Mouse (Mus musculus) cerebellum, postnatal 14 days (tissue): ENCODE measurements around the gene Rad51ap2.

Experiments used
- DNase-seq, 2 experiments: peaks; one replicate each; pipeline ENCODE4 v3.0.0; 2021; ENCODE audit warnings: mixed read lengths in 2 of 2

The Rad51ap2 gene

DNA sequence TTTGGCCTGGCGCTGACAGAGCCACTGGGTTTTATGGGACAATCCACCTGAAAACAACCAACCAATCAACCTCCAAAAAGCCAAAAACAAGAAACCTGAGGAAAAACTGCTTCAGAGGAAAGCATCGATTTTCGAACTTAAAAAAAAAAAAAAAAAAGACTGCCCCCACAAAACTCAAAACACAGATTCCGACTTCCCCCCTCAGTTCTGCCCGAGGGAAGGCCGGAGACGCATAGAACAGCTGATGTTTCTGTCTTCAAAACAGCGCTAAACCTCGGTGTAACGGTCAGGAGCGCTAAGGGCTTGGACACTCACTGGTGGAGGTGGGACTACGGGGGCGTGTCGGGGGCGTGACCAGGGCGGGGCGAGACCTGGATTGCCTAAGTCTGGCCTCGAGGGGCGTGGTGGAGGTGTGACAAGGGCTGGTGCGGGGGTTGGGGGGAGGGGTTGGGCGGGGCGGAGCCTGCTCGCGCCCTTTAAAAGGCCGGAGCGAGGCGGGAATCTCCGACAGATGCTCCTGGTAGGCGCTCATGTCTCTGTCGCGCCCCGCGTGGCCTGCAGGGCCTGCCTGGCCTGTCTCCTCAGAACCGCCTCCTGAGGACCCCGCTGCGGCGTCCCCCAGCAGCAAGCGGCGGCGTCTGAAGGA lies at the start of gene Rad51ap2:
TSS of gene Rad51ap2 (plus strand) at position 531 of the 646 bp plus-strand sequence.
- DNase-seq = peak; percentile 95 to 96

DNA sequence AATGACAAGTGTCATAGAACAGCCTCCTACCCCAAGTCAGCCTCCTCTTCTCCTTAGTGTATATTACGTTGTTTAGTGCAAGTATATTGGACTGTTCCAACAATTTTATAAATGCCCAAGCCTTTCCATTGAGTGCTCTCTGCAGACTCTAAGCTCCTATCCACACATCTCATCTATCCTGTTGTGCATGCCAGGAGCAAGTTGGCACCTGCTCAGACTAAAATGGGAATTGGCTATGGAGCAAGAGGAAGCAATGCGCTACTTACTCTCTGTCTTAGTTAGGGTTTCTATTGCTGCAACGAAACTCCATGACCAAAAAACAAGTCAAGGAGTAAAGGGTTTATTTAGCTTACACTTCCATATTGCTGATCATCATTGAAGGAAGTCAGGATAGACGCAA lies 48.2 kb upstream of the Rad51ap2 start:
- DNase-seq = peak; percentile 38 to 74

DNA sequence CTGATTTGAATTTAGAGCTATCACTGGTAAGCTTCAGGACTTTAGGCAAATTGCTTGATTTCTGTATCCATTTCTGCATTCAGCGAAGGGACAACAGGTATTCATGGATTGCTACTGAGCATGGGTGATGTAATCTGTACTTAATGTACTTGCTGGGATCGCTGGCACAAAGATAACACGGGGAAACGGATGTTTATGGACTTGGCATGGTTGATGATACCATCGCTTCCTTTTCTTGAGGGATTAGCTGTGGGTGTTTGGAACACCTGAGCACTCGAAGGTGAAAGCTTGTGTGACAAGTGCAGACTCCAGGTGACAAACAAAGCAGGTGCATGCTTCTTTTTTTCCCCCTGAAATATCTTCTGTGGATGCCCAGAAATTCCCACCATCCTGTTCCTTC lies 37.8 kb upstream of the Rad51ap2 start:
- no peak for DNase-seq

DNA sequence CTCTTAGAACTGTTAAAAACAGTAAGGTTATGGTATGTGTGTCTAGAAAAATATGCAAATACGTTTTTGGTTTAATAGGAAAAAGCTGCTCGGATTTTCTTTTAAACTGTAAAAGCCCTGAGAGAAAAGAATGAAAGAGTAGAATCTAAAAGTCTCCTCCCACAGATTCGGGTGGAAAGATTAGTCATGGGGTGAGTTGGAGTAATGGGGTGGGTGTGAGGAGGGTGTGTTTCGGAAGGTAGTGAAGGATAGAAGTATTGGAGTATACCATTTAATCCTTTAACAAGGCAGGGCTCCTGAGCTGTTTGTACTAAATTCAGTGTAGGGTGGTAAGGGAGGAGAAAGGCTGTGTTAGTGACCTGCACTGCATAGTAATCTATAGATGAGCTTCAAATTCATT lies 28.5 kb upstream of the Rad51ap2 start:
- no peak for DNase-seq

DNA sequence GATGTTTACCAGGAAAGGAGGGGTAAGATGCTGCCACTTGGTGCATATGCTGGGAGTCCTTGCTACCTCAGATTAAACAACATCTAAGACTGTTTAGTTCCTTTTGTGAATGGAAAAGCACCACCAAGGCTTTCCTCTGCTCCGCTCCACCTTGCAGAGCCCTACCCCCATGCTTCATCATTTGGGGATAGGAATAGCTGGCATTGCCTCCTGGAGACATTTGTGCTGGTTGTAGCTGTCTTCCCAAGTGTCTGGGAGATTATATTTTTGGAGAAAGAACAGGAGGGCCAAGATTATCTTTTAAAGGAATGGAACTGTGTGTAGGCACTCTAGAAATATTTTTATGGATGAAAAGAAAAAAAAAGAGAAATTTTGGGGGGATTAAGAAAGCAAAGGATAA lies 22.8 kb upstream of the Rad51ap2 start:
- DNase-seq = no peak

DNA sequence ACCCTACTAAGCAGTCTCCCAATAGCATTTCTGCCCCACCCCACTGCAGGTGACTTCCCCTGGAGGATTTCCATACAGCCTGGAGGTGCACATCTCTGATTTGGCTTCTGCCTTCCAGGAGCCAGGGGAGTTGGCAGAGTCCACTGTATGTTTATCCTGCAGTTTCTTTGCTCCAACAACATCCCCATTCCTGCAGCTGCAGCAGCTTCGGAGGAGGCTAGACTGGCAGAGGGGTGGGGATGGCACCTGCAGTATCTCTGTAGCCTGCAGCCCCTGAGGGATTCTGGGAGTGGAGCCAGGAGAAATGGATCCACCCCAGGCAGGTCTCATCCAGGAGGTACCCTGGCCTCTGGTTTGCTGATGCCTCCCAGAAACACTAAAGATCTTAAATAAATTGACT lies 22.2 kb upstream of the Rad51ap2 start:
- peak; percentile 47 to 58 for DNase-seq

DNA sequence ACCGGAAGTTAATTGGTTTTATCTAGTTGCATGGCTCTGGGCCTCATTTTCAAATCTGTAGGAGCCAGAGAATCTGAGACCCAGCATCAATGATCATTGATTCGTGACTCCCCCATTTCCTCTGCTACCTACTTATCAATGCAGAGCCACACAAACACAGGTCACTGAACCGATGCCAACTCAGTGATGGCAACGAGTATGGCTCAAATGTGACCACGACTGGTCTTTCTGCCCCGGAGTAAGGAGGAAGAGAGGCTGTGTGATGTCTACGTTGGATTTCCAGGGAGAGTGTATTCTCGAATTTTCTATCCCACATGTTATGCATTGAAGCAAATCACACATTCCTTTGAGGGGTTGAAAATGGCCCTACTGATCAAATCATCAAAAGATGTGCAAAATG lies 21.4 kb upstream of the Rad51ap2 start:
- peak; percentile 42 to 48 for DNase-seq

DNA sequence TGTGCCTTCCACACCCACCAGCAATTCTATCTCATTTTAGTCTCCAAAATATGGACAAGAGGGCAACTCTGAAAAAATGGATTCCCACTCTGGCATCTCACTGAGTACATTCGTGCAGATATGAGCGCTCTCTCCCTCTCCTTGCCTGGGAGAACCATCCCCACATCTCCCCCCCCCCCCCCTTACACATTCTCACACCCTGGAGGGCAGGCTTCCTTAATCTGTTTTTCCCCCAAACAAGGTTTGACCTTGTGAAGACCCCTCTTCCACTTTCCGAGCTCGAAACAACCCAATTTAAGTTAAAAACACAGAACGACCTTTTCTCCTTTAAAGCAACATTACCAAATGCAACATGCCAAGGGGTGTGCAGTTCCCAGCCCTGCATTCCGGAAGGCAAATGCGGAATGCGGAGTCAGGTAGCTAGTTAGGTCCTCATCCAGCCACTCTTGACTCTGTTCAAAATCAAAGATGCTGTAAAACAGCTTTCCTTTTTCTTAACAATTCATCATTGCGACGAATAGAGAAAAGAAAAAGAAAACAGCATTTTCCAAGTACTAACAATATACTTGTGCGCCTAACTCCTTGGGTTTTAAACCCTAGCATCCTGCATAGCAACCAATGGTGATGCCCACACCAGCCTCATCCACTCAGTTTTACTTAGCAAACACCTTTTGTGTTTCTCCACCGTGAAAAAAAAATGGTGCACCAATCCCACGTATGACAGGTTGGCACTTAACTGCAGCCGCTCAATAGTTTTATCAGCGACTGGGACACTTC lies 20.4 kb upstream of the Rad51ap2 start:
- DNase-seq = peak; percentile 32 to 54

DNA sequence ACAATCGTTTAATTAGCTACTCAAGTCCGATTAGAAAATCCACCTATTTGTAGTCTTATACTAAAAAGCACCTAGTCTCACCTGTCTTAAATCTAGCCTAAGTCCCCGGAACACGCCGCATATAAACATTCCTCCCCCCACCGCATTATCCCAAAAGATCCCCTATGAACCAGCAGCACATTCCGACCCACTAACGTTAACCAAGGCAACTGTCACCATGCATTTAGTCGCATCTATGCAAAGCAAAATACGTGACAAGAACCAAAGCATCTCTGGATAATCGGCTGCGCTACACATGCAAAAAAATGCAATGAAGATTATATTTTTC lies 19.9 kb upstream of the Rad51ap2 start:
- DNase-seq = peak; percentile 28 to 50

DNA sequence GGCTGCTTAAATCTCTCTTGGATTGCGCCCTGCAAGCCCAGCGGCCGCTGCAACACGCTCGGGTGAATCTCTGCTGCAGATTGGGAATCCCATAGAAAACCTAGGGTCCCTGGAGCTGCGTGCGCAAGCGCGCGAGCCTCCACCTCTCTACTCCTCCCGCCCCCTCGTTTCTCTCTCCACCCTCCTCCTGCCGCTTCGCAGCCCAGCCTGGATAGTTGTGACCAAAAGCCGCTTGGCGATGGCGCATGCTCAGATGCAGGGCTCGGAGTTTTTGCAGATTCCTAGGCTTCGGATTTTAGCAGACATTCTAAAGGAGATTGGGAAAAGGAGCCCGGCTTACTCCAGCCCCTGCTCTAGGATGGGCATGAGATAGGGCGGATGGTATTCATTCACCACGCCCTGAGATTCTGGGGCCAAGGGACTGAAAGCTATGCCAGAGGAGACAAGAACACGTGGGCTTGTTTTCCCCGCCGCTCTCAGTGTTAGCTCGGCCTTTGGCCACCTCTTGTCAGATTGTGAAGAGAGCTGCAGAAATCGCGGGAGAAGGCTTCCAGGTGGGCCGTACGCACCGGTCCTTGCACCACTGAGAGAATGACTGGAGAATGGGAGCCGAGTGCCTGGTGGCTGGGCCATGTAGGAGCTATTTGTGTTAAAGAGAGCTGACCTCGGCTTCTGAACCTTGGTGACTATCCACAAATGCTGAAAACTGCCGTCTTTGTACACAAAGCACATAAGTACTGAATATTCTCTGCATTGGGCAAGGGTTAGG lies 19.2 kb upstream of the Rad51ap2 start, which contains the start of gene Vsnl1:
TSS of gene Vsnl1 (minus strand) at position 117 of the 769 bp plus-strand sequence.
- DNase-seq = peak; percentile 93 to 94

DNA sequence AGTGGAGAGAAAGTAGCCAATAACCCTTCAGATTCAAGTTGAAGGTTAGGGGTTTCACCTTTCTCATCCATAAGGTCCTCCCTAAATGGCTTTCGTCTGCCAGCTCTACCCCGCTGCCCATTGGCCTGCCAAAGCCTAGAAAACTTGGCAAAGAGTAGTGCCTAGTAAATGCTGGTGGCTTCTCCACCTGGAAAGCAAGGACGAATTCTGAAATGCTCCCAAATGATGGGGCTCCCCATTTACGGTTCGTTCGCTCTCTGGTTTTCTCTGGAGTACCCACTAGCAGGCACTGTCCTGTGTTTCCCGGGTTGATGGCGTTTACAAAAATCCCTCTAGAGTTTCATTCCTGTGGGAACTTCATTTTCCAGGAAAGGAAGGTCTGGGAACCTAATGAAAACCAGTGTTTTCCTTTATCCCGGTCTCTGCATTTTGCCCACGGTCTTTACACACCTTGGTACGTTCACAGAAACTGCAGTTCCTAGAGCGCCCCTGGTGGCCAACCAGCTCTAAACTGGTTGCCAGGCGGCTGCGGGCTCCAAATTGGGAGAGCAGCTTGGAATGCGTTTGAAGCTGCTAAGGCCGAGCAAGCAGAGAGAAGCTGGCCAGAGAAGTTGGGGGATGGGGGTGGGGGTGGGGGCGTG lies 18.5 kb upstream of the Rad51ap2 start:
- peak; percentile 96 to 98 for DNase-seq

DNA sequence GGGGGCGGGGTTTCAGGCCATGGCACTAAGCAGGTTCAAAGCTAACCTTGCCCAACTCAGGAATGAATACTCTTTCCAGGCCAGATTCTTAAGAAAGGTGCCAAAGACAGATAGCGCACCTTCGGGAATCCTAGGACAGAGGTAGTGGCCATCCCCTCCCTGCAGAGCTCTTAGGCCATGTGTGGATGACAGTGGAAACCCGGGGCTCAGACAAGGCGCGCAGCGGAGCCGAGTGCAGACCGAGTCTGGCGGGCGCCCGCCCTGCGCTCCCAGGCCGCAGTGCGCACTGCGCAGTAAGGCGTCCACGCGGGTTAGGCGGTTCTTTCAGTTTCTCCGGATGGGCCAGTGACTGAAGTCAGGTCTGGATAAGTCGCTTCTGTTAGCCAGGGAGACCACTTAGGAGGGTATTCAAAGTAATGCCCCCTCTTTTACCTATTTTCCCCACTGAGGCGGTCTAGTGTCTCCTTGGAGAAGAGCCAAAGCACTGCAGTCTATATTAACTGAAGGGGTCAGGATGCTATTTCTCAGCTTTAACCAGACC lies 17.9 kb upstream of the Rad51ap2 start:
- peak; percentile 51 to 53 for DNase-seq

DNA sequence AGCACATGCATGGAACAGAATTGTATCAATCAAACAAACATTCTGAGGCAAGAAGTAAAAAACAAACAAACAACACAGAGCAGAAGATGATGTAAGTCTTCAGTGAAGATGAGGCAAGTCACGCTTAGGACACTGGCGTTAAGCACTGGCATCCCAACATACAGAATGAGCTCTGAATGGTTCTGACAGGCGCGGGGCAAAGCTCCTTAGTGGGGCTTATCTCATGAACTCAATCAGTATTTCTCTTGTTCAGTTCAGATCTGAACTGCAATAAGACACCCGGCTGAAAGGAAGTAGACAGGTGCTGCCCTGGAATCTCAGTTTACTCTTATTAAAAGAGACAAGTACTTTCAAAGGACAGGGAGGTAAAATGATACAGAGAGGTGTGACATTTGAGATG lies 1.7 kb upstream of the Rad51ap2 start:
- DNase-seq = no peak

DNA sequence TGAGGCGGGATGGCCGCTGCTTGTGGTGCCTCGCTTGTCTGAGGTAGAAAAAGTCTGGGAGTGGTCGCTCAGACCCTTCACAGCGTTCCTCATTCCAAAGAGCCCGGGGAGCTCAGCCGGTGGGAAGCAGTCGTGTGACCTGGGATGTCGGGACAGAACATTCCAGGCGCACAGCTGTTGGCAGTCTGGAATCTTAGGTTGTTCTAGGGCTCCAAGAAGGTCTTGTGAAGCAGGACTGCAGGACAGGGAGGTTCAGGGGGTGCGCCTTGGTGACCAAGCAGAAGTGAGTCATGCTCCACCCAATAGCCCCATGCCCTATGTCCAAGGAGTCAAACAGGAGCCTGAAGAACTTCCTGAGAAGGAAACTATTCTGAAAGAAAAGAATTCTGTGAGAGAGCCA lies 334 bp downstream of the Rad51ap2 start:
- no peak for DNase-seq

DNA sequence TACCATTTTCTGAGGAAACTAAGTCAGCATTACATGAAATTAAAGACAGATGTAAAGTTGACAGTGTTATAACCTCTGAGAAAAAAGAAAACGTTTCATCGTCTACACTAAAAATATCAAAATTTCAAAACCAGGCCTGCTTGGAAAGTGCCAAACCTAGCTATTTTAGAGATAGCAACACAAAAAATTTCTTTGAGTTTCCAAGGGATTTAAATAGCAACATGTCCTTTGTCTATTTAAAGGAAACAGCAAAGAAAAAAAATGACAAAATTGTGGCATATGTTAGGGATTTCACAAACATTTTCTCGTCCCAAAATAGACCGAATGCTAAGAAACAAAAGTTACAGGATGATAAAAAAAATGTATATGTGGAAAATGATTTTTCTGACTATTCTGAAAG lies 753 bp downstream of the Rad51ap2 start:
- no peak for DNase-seq
